Mouse (Mus musculus) kidney, embryonic 15.5 days (tissue): ENCODE data around the gene Pdzd3. TPM values are rescaled to one million over a fixed set of nuclear protein-coding genes. Genes with fewer than 3 reads are reported as not detected.
A peak's percentile ranks its signal among the peaks of the same experiment; 100 is the strongest.

Source experiments
- ATAC-seq: fragments of 200-750 bp; cut with Nextera tagmentation; replicated peaks from 2 replicates; pipeline ENCODE4 v1.8.0; 2017; ENCODE audit warnings: moderate TSS enrichment; ENCODE audit not compliant: low FRiP score
- H3K27ac ChIP-seq: fragments of 300-500 bp; sonication (generic); 2 replicates; pipeline ENCODE4 v1.5.1; 2015; ENCODE audit warnings: mild to moderate bottlenecking, inconsistent platforms
- H3K27me3 ChIP-seq: fragments of 300-500 bp; sonication (generic); 2 replicates; pipeline ENCODE4 v1.6.1; 2015; ENCODE audit warnings: inconsistent platforms
- H3K36me3 ChIP-seq: fragments of 300-500 bp; sonication (generic); 2 replicates; pipeline ENCODE4 v1.6.1; 2015; ENCODE audit warnings: inconsistent platforms
- H3K4me1 ChIP-seq: fragments of 300-500 bp; sonication (generic); 2 replicates; pipeline ENCODE4 v1.6.1; 2015; ENCODE audit warnings: inconsistent platforms
- H3K4me2 ChIP-seq: fragments of 300-500 bp; sonication (generic); 2 replicates; pipeline ENCODE4 v1.6.1; 2015; ENCODE audit warnings: moderate library complexity, mild to moderate bottlenecking, inconsistent platforms
- H3K4me3 ChIP-seq: fragments of 300-500 bp; sonication (generic); replicated peaks from 2 replicates; pipeline ENCODE4 v1.5.1; 2015; ENCODE audit warnings: mild to moderate bottlenecking, inconsistent platforms
- H3K9ac ChIP-seq: fragments of 300-500 bp; sonication (generic); 2 replicates; pipeline ENCODE4 v1.6.1; 2015; ENCODE audit warnings: mild to moderate bottlenecking, inconsistent platforms
- H3K9me3 ChIP-seq: fragments of 300-500 bp; sonication (generic); replicated peaks from 2 replicates; pipeline ENCODE4 v1.6.1; 2016; ENCODE audit warnings: inconsistent platforms
- WGBS: fragments of 180-500 bp; shearing (Covaris S2); methylation state at CpG from one replicate; pipeline ENCODE4 v1.1.7; 2015; ENCODE audit warnings: mixed read lengths; 5-methylcytosine and 5-hydroxymethylcytosine counted together
- polyA plus RNA-seq: library from polyadenylated mRNA; unstranded; fragments of >200 nt; fragmentation: Nextera tagmentation; extraction: Ambion mirVana; gene quantifications from 2 replicates; pipeline ENCODE4 v1.2.1, GENCODE M21; 2015

The Pdzd3 gene
- polyA plus RNA-seq, 1 experiment from 2014 or later = 7.8 TPM

DNA sequence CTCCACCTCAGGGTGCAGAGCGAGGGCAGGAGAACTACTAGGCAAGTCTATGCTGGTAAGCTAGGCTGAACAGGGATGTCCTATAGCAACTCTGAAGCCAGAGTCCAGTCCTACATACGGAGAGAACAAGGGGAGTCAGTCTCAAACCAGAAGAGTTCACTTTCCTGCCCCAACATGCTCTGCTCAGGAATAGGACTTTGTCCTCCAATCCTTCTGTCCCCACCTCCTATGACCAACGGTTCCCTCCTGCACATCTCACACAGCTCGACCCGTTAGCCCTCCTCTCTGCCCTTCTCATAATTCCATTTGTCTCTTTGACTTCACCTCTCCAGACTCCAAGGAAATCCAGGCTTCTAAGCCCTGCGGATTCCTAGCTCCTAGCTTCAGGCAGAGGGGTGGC lies 3.4 kb downstream of the Pdzd3 start:
- Histone ChIP-seq H3K9ac (no peak overlapping the region), H3K4me2 (no peak overlapping the region), H3K4me3 (no peak overlapping the region), H3K27me3 (no peaks in the 10 kb centered on the region), H3K36me3 (no peaks in the 10 kb centered on the region), H3K27ac (no peak overlapping the region), H3K9me3 (no peaks in the 10 kb centered on the region), H3K4me1 (peaks cover 37% of the 10 kb centered on the region)
- ATAC-seq = no peak
- 77% methylated on average over 6 of the region's 6 CpGs for WGBS

DNA sequence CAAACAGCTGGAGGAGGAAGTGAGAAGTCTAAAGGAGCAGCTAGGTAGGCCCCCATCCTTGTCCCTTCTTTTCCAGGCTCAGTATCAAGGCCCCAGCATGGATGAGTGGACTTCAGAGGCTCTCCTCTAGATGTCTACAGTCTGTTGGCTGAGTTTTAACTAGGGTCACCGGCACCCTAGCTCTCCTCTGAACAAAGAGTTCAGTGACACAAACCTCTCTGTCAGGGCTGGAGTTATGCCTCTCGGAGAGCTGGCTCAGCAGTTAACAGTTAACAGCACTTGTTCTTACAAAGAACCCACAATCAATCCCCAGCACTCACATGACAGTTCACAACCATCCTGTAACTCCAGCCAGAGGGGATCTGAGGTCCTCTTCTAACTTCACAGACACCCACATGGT lies 7.7 kb downstream of the Pdzd3 start:
- Histone ChIP-seq H3K4me2 (no peak overlapping the region), H3K4me3 (no peak overlapping the region), H3K36me3 (no peaks in the 10 kb centered on the region), H3K27me3 (no peaks in the 10 kb centered on the region), H3K4me1 (0 out of 2 replicates have a peak, but pooled peaks cover 6% of the 10 kb centered on the region), H3K27ac (no peak overlapping the region), H3K9ac (no peak overlapping the region), H3K9me3 (no peaks in the 10 kb centered on the region)
- 29% methylated on average over 2 of the region's 2 CpGs for WGBS
- ATAC-seq = no peak

DNA sequence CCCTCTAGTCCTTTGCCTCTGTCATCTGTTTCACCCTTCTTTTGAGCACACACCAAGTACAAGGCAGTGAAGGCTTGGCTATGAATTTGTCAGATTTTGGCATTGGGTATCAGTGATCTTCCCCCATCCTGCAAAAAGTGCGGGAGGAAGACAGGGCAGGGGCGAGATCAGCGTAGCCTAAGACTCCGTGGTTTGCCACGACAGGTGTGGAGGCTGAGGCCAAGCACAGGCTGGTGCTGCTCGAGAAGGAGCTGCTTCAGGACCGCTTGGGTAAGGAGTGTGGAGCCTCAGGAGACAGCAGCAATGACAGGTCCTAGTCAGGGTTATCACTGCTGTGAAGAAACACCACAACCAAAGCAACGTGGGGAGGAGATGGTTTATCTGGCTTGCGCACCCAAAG lies 9.9 kb downstream of the Pdzd3 start:
- Histone ChIP-seq H3K9ac (no peak overlapping the region), H3K27ac (no peak overlapping the region), H3K4me1 (peaks cover 15% of the 10 kb centered on the region), H3K4me3 (no peak overlapping the region), H3K27me3 (no peaks in the 10 kb centered on the region), H3K4me2 (no peak overlapping the region), H3K9me3 (no peaks in the 10 kb centered on the region), H3K36me3 (no peaks in the 10 kb centered on the region)
- no peak for ATAC-seq
- WGBS = 80% methylated on average over 9 of the region's 9 CpGs

GRCm38 (mm10) chr9:44240911-44241310 lies 10.4 kb downstream of the Pdzd3 start:
- peaks cover 17% of the 10 kb centered on the region for H3K4me1 ChIP-seq
- H3K27ac ChIP-seq = no peak overlapping the region
- no peak for ATAC-seq
- no peak overlapping the region for H3K4me2 ChIP-seq
- 62% methylated on average over 5 of the region's 5 CpGs for WGBS
- H3K9me3 ChIP-seq = no peaks in the 10 kb centered on the region
- H3K9ac ChIP-seq = no peak overlapping the region
- no peak overlapping the region for H3K4me3 ChIP-seq
- no peaks in the 10 kb centered on the region for H3K27me3 ChIP-seq
- no peaks in the 10 kb centered on the region for H3K36me3 ChIP-seq

GRCm38 (mm10) chr9:44240399-44240798 lies 10.9 kb downstream of the Pdzd3 start, which contains the start of gene Ccdc153:
Gene Ccdc153, plus strand, starts transcription at chr9:44240676.
- WGBS = 61% methylated on average over 2 of the region's 2 CpGs

GRCm38 (mm10) chr9:44239447-44239846 lies 11.8 kb downstream of the Pdzd3 start:
- Histone ChIP-seq H3K27me3 (no peaks in the 10 kb centered on the region), H3K4me2 (no peak overlapping the region), H3K36me3 (no peaks in the 10 kb centered on the region), H3K9me3 (no peaks in the 10 kb centered on the region), H3K9ac (no peak overlapping the region), H3K4me3 (no peak overlapping the region), H3K27ac (no peak overlapping the region), H3K4me1 (peaks cover 24% of the 10 kb centered on the region)
- 11% methylated on average over 5 of the region's 5 CpGs for WGBS
- no peak for ATAC-seq

More at GRCm38 (mm10) chr9:44240399-44240798, 10.9 kb downstream of the Pdzd3 start, which contains the start of gene Ccdc153:
- Histone ChIP-seq H3K9me3 (no peaks in the 10 kb centered on the region), H3K27ac (no peak within 1 kb of the TSS), H3K27me3 (no peaks in the 10 kb centered on the region), H3K4me3 (no peak within 1 kb of the TSS), H3K4me1 (peaks cover 19% of the 10 kb centered on the region), H3K36me3 (no peaks in the 10 kb centered on the region), H3K9ac (no peak within 1 kb of the TSS), H3K4me2 (no peak within 1 kb of the TSS)
- ATAC-seq = no peak

DNA sequence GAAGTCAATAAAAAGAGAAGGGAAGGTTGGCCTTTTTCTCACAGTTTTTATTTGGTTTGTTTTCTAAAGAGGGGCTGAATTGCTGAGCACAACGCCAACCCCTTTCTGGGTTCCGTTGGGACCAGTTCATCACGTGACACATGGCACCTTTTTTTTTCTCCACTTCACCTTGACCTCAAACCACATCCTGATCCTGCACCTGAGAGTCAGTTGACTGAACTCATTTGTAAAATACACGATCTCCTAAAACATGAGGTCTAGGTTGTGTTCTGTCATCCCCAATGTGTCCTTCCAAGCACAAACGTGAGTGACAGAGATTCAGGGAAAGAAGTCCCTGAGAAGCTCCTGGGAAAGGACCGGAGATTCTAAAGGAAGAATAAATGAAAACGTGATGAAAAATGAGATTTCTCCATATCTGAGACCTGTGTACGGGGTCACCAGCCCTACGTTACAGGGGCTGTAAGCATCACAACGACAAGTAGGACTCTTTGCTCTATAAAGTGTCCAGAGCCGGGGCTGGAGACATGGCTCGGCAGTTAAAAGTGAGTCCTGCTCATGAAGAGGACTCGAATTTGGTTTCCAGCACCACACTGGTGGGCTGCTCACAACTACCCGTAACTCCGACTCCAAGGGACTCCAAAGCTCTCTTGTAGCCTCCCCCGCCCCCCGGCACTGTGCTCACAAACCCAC lies 12.6 kb downstream of the Pdzd3 start:
- WGBS = 79% methylated on average over 17 of the region's 17 CpGs
- H3K4me2 ChIP-seq = no peak overlapping the region
- no peaks in the 10 kb centered on the region for H3K9me3 ChIP-seq
- H3K27ac ChIP-seq = no peak overlapping the region
- H3K4me1 ChIP-seq = peaks cover 25% of the 10 kb centered on the region
- no peaks in the 10 kb centered on the region for H3K27me3 ChIP-seq
- no peaks in the 10 kb centered on the region for H3K36me3 ChIP-seq
- no peak for ATAC-seq
- no peak overlapping the region for H3K9ac ChIP-seq
- H3K4me3 ChIP-seq = no peak overlapping the region

GRCm38 (mm10) chr9:44237128-44237527 lies 14.1 kb downstream of the Pdzd3 start:
- ATAC-seq = no peak
- H3K27ac ChIP-seq = peak overlapping the region; percentile 82
- H3K9me3 ChIP-seq = no peaks in the 10 kb centered on the region
- H3K9ac ChIP-seq = no peak overlapping the region
- peaks cover 33% of the 10 kb centered on the region for H3K4me1 ChIP-seq
- no peaks in the 10 kb centered on the region for H3K36me3 ChIP-seq
- H3K4me3 ChIP-seq = no peak overlapping the region
- no peak overlapping the region for H3K4me2 ChIP-seq
- WGBS = 40% methylated on average over 4 of the region's 4 CpGs
- no peaks in the 10 kb centered on the region for H3K27me3 ChIP-seq

GRCm38 (mm10) chr9:44236601-44237000 lies 14.7 kb downstream of the Pdzd3 start:
- no peak overlapping the region for H3K9ac ChIP-seq
- no peaks in the 10 kb centered on the region for H3K9me3 ChIP-seq
- no peaks in the 10 kb centered on the region for H3K36me3 ChIP-seq
- H3K4me3 ChIP-seq = no peak overlapping the region
- WGBS = 51% methylated on average over 4 of the region's 4 CpGs
- H3K4me1 ChIP-seq = peaks cover 39% of the 10 kb centered on the region
- no peaks in the 10 kb centered on the region for H3K27me3 ChIP-seq
- H3K4me2 ChIP-seq = peak overlapping the region; percentile 17; the same call in 1 of the 2 replicates
- no peak for ATAC-seq
- peak overlapping the region; percentile 82 for H3K27ac ChIP-seq

GRCm38 (mm10) chr9:44234479-44235427 lies 16.5 kb downstream of the Pdzd3 start:
- no peak overlapping the region for H3K9ac ChIP-seq
- WGBS = 26% methylated on average over 19 of the region's 19 CpGs
- H3K4me2 ChIP-seq = peak overlapping the region; percentile 66
- H3K27ac ChIP-seq = peak overlapping the region; percentile 52
- H3K36me3 ChIP-seq = no peaks in the 10 kb centered on the region
- peaks cover 49% of the 10 kb centered on the region for H3K4me1 ChIP-seq
- ATAC-seq = peak; percentile 29; the same call in 1 of the 2 replicates
- H3K4me3 ChIP-seq = peak overlapping the region; percentile 94
- H3K9me3 ChIP-seq = no peaks in the 10 kb centered on the region
- no peaks in the 10 kb centered on the region for H3K27me3 ChIP-seq

DNA sequence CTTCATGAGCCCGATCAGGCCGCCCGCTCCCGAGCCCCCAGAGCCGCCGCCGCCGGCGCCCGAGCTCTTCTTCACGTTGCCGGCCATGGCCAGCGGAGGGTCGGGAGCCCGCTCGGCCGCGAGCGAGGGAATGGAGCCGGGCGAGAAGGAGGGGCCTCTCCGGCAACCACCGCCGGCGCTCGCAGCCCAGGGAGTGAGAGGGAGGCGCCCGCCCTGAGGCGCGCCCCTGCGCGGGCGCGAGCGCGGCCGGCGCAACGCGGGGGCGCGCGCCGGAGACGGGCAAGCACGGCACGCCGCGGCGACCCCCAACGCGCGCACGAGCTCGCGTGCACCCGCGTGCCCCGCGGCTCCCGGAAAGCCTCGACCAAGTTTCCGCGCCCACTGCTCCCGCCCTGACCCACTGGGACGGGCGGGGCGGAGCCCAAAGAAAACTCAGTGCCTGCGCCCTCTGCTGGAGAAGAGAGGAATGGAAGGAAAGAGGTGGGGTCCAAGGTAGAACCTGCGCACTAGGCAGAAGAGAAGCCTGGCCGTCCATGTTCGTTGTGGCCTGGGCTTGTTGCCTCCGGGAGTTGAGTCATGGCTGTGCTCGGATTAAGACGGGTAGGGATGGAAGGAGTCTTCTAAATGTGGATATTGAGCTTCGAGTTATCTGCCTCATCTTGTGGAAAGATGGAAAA lies 17.3 kb downstream of the Pdzd3 start, which contains the start of gene Cbl:
Gene Cbl (minus strand): TSS at position 248 of the 677 bp plus-strand sequence.
- under 1% methylated on average over 64 of the region's 76 CpGs for WGBS
- Histone ChIP-seq H3K4me3 (peak within 1 kb of the TSS; percentile 94), H3K9ac (peak within 1 kb of the TSS; percentile 97), H3K27ac (peak within 1 kb of the TSS; percentile 96), H3K9me3 (no peaks in the 10 kb centered on the region), H3K4me2 (peak within 1 kb of the TSS; percentile 66), H3K27me3 (no peaks in the 10 kb centered on the region), H3K4me1 (peaks cover 48% of the 10 kb centered on the region), H3K36me3 (no peaks in the 10 kb centered on the region)
- peak; percentile 94 for ATAC-seq
